Mouse (Mus musculus) small intestine, adult 2 months (tissue): Measurements from ENCODE around the gene Tssk1.

ENCODE experiments used
- CTCF ChIP-seq: fragments of 200-500 bp; IDR thresholded peaks from 2 replicates; pipeline ENCODE4 v1.5.1; 2012; ENCODE audit warnings: low read depth, mild to moderate bottlenecking, control low read depth, inconsistent platforms, low read length, moderate library complexity, mixed read lengths; ENCODE audit not compliant: insufficient replicate concordance, insufficient read length; ENCODE audit errors: extremely low read depth
- POLR2A ChIP-seq: fragments of 200-500 bp; IDR thresholded peaks from 2 replicates; pipeline ENCODE4 v1.6.1; 2012; ENCODE audit warnings: low read depth, mild to moderate bottlenecking, control low read depth, inconsistent platforms, low read length, moderate library complexity

GRCm38 (mm10) chr16:17882196-17882595, 11.8 kb upstream of the Tssk1 start:
- TF ChIP-seq CTCF (no peak), POLR2A (no peak)
